Mouse (Mus musculus) E14TG2a.4 (cell line): ENCODE measurements around the gene Rnf223.
A peak's percentile ranks its signal among the peaks of the same experiment; 100 is the strongest.
"Not testable (repeated sequence)": the region's sequence is repeated elsewhere in the genome, so short reads cannot be mapped to it uniquely, and the experiment has no call there.

Experiments used
- H3K27me3 ChIP-seq: 2 replicates; pipeline ENCODE4 v1.6.1; 2014; ENCODE audit warnings: low read length, control low read depth; ENCODE audit not compliant: insufficient read depth
- H3K36me3 ChIP-seq: 2 replicates; pipeline ENCODE4 v1.6.1; 2014; ENCODE audit warnings: low read length, control low read depth; ENCODE audit not compliant: insufficient read depth
- H3K4me1 ChIP-seq: replicated peaks from 2 replicates; pipeline ENCODE4 v1.6.1; 2014; ENCODE audit warnings: low read depth, low read length, control low read depth
- H3K4me3 ChIP-seq: replicated peaks from 2 replicates; pipeline ENCODE4 v1.5.1; 2014; ENCODE audit warnings: mild to moderate bottlenecking, low read length
- H3K9me3 ChIP-seq: 2 replicates; pipeline ENCODE4 v1.6.1; 2014; ENCODE audit warnings: low read length, control low read depth
- CTCF ChIP-seq: conservative IDR thresholded peaks from 2 replicates; pipeline ENCODE4 v1.5.1; 2014; ENCODE audit warnings: low read length
- NANOG ChIP-seq: IDR thresholded peaks from 2 replicates; pipeline ENCODE4 v1.6.1; 2014; ENCODE audit warnings: borderline replicate concordance, low read length, mixed read lengths
- POU5F1 ChIP-seq: IDR thresholded peaks from 2 replicates; pipeline ENCODE4 v1.6.1; 2014; ENCODE audit warnings: low read length, borderline replicate concordance

Rnf223 gene

GRCm38 (mm10) chr4:156135112-156135511 lies 4.8 kb downstream of the Rnf223 start:
- no peak for TF ChIP-seq POU5F1
- no peak for TF ChIP-seq NANOG
- no peak for TF ChIP-seq CTCF

DNA sequence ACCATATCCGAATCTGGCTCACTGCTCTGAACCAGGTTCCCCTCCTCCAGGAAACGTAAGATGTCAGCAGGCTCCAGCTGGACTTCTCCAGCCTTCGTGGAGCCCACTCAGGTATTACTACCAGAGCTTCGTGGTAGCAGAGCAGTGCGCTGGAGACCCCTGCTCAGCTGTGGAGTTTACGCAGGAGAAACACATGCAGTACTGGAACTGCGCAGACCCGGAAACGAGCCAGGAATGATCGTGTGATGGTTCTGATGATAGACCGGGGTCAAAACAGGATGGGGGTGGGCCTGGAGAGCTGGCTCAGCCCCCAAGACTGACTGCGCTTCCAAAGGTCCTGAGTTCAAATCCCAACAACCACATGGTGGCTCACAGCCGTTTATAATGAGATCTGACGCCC lies 5.5 kb downstream of the Rnf223 start:
- TF ChIP-seq NANOG = no peak
- TF ChIP-seq POU5F1 = no peak
- TF ChIP-seq CTCF = no peak; the same call in 1 of the 2 replicates
- peak overlapping the region; percentile 35; the same call in 1 of the 2 replicates for H3K4me3 ChIP-seq

More at GRCm38 (mm10) chr4:156135112-156135511, 4.8 kb downstream of the Rnf223 start:
- peaks cover 18% of the 10 kb centered on the region for H3K27me3 ChIP-seq
- no peaks in the 10 kb centered on the region for H3K36me3 ChIP-seq
- H3K4me3 ChIP-seq = peak overlapping the region; percentile 35
- peaks cover 53% of the 10 kb centered on the region for H3K4me1 ChIP-seq
- peaks cover 10% of the 10 kb centered on the region for H3K9me3 ChIP-seq

DNA sequence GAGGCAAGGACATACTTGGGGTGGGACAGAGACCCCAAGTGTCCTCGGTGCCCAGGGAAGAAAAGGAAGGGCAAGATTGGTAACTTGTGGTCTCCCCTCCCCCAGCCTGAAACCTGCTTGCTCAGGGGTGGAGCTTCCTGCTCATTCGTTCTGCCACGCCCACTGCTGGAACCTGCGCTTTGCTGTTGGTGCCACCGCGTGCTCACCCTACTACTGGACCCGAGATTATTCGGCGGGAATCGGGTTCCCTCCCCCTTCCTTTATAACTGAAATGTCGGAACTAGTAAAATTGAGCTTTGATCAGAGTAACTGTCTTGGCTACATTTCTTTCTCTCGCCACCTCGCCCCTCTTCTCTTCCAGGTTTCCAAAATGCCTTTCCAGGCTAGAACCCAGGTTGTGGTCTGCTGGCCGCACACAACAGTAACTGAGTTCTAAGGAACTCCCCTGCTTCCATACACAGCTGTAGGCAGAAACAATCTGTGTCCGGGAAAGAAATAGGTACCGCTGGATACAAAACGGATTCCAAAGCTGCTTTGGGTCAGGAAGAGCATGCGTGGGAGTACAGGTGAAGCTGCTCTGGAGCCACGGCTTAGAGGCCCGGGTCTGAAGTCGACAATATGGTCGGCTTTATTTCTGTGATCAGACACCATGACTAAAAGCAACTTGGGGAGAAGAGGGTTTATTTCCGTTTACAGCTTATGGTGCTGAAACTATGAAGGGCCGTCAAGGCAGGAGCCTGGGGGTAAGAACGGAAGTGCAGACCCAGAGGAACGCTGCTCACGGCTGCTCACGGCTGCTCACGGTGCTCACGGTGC lies 6.2 kb downstream of the Rnf223 start:
- H3K4me3 ChIP-seq = peak overlapping the region; percentile 37; the same call in 1 of the 2 replicates
- peaks cover 16% of the 10 kb centered on the region for H3K27me3 ChIP-seq
- H3K9me3 ChIP-seq = peaks cover 10% of the 10 kb centered on the region
- no peaks in the 10 kb centered on the region for H3K36me3 ChIP-seq
- peaks cover 50% of the 10 kb centered on the region for H3K4me1 ChIP-seq
- no peak for TF ChIP-seq CTCF
- TF ChIP-seq POU5F1 = no peak

More for the DNA sequence above, 5.5 kb downstream of the Rnf223 start:
- Histone ChIP-seq H3K27me3 (peaks cover 18% of the 10 kb centered on the region), H3K4me1 (peaks cover 50% of the 10 kb centered on the region), H3K9me3 (peaks cover 10% of the 10 kb centered on the region), H3K36me3 (no peaks in the 10 kb centered on the region)

DNA sequence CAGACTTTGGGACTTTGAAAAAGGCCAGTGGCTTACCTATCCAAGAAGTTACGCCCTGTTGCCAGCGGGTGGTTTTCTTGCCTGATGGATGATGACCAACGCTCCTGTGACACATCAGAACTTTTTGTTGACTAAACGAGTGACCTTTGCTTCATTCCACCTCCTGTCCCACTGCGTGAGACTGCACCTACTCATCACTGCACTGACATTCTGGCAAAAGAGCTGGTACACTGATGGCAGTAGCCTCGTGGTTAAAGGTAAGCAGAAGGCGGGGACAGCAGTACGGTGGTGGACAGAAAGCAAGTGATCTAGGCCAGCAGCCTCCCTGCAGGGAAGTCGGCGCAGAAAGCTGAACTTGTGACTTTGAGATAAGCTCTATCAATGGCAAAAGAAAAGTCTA lies 20.6 kb downstream of the Rnf223 start:
- H3K4me1 ChIP-seq, H3K36me3 ChIP-seq, H3K4me3 ChIP-seq, H3K27me3 ChIP-seq: not testable (repeated sequence)
- H3K9me3 ChIP-seq = peaks cover 60% of the 10 kb centered on the region

- H3K27me3 ChIP-seq = no peaks in the 10 kb centered on the region
- H3K9me3 ChIP-seq = peaks cover 64% of the 10 kb centered on the region
- no peaks in the 10 kb centered on the region for H3K36me3 ChIP-seq
- TF ChIP-seq NANOG (no peak), POU5F1 (no peak), CTCF (no peak)
- no peak overlapping the region for H3K4me3 ChIP-seq
- no peaks in the 10 kb centered on the region for H3K4me1 ChIP-seq
Observed at GRCm38 (mm10) chr4:156154771-156155170, 24.5 kb downstream of the Rnf223 start.

DNA sequence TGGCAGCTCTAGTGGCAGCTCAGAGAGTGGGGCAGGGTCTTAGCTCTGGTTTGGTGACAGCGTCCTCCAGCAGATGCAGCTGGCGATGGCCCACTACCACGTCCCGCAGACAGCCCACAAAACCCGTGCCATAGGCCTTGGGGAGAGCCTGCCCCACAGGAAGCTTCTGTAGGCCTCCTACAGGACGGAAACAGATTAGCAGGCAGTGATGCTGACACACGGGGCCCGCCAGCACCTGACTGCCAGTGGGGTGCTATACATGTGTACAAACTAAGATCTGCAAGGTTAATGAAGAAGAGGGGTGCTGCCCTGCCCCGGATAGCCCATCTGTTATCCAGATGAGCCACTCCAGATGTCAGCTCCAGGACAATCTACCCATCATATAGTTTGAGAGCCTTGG lies 36.2 kb downstream of the Rnf223 start:
- Histone ChIP-seq H3K4me1 (peaks cover 10% of the 10 kb centered on the region), H3K9me3 (peaks cover 97% of the 10 kb centered on the region), H3K4me3 (no peak overlapping the region), H3K27me3 (no peaks in the 10 kb centered on the region), H3K36me3 (peaks cover 87% of the 10 kb centered on the region)
- no peak for TF ChIP-seq POU5F1
- TF ChIP-seq CTCF = peak; percentile 14; the same call in 1 of the 2 replicates

DNA sequence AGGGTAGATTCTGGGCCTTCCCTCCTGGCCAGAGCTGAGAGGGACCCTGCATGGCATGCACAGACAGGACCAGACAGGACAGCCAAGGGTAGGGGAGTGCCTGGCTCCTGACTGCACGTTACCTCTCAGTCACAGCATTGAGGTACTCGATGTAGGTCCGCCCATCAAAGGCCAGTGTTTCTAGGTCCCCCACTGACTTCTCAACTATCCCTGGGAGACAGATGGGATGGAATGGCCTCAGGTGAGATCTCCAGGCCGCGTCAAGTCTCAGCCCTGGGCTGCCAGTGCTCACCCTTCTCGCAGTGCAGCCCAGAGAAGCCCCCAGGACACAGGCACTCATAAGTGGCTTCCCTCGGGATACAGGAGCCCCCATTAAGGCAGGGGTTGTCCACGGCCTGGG lies 38.3 kb downstream of the Rnf223 start:
- Histone ChIP-seq H3K4me3 (no peak overlapping the region), H3K36me3 (peaks cover 100% of the 10 kb centered on the region), H3K4me1 (peaks cover 27% of the 10 kb centered on the region), H3K27me3 (no peaks in the 10 kb centered on the region), H3K9me3 (peaks cover 99% of the 10 kb centered on the region)
- no peak for TF ChIP-seq POU5F1
- TF ChIP-seq CTCF = no peak
- TF ChIP-seq NANOG = no peak

DNA sequence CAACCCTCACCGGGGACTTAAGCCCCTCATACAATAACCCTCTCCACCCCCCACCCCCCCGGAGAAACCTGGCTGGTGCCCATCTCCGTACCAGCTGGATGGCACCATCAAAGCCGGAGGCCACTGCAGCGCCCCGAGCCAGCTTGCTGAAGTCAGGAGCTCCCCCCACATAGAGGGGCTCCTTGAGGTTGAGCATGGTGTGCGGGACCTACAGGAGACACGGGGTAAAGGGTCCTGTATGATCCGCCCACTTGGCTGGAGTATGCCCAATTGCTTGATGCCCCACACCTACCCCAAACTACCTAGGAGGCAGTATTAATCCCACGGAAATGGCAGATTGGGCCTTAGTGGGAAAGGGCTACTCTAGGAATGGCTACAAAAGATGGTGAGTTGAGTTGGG lies 38.8 kb downstream of the Rnf223 start:
- H3K4me3 ChIP-seq = no peak overlapping the region
- H3K27me3 ChIP-seq = no peaks in the 10 kb centered on the region
- peaks cover 31% of the 10 kb centered on the region for H3K4me1 ChIP-seq
- no peak for TF ChIP-seq POU5F1
- no peak for TF ChIP-seq CTCF
- no peak for TF ChIP-seq NANOG
- H3K9me3 ChIP-seq = peaks cover 99% of the 10 kb centered on the region
- peaks cover 100% of the 10 kb centered on the region for H3K36me3 ChIP-seq

GRCm38 (mm10) chr4:156171828-156172227 lies 41.5 kb downstream of the Rnf223 start:
- TF ChIP-seq POU5F1 (no peak), NANOG (no peak), CTCF (no peak)
- H3K4me3 ChIP-seq = no peak overlapping the region
- H3K4me1 ChIP-seq = peaks cover 30% of the 10 kb centered on the region
- H3K27me3 ChIP-seq = no peaks in the 10 kb centered on the region
- H3K36me3 ChIP-seq = peaks cover 100% of the 10 kb centered on the region
- peaks cover 100% of the 10 kb centered on the region for H3K9me3 ChIP-seq
